Mouse (Mus musculus) adrenal gland, adult 18-20 months (tissue): ENCODE measurements around the gene Nol3. TPM values are rescaled to one million over a fixed set of nuclear protein-coding genes. Genes with fewer than 3 reads are reported as not detected.
"Not testable (repeated sequence)": the region's sequence is repeated elsewhere in the genome, so short reads cannot be mapped to it uniquely, and the experiment has no call there.

ENCODE experiments used
- DNase-seq, 2 experiments: peaks; one replicate each; pipeline ENCODE4 v3.0.0; 2021 to 2022; ENCODE audit warnings: low spot score in 2 of 2
- long read RNA-seq, 2 experiments: library from polyadenylated mRNA; stranded (forward); transcript quantifications; one replicate each; pipeline ENCODE4 v2.0.0; 2021
- total RNA-seq, 2 experiments: library from RNA; stranded (reverse); gene quantifications; 1 replicate in 1 of 2; 2 replicates in 1 of 2; pipeline ENCODE4 v1.2.3; 2021

Gene Nol3
- total RNA-seq, result 10 to 100 TPM in 1 of 2 experiments, 1 to 10 TPM in 1; 6.7 to 20.3 TPM
- long read RNA-seq, experiment 1, transcript Nol3-201 (4 exons, 3,176 nt), result major isoform, 8 of 11 reads
- long read RNA-seq, experiment 1, partial matches to known transcripts, result 2 of 11 reads
- long read RNA-seq, experiment 1, other reads (novel, unspliced or antisense), result 1 of 11 reads
- long read RNA-seq, experiment 2, transcript Nol3-201 (4 exons, 3,176 nt), result major isoform, 8 of 10 reads
- long read RNA-seq, experiment 2, partial matches to known transcripts, result 2 of 10 reads
- long read RNA-seq, experiment 2, other reads (novel, unspliced or antisense), result 0 of 10 reads

DNA sequence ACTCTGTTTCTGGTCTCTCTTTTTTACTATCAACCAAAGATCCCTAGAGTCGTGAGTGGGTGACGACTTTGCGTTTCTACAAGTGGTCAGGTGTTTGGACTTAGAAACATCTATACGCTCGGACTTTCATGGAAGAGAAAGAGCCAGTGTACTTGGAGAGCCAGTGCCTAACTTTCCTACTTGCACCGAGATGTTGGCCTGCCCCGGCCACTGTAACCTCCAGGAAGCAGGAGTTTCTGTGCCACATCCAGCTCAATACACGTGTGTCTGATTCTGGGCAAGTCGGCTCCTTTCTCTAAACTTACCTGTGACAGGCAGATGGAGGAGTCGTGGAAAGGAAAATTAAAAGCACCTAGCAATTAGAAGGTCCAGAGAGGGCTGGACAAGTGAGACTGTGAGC, at the start of gene Nol3:
Nol3 (plus strand) TSS at position 301 of the 400 bp plus-strand sequence.
- no peak for DNase-seq

- DNase-seq, result no peak
Measured at GRCm38 (mm10) chr8:105231503-105232320, 44.2 kb upstream of the Nol3 start.

DNA sequence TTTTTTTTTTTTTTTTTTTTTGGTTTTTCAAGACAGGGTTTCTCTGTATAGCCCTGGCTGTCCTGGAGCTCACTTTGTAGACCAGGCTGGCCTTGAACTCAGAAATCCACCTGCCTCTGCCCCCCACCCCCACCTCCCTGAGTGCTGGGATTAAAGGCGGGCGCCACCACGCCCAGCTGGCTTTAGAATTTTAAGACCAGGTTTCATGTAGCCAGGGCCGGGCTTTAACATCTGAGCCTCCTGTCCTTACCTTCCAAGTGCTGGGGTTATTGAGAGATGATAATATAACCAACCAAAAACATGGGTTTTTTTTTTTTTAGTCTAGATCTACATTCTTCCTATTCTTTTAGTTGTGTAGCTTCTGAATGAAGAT, 43.6 kb upstream of the Nol3 start:
- DNase-seq, result not testable (repeated sequence)

- no peak for DNase-seq
Measured at GRCm38 (mm10) chr8:105233126-105233935, 42.6 kb upstream of the Nol3 start.

DNA sequence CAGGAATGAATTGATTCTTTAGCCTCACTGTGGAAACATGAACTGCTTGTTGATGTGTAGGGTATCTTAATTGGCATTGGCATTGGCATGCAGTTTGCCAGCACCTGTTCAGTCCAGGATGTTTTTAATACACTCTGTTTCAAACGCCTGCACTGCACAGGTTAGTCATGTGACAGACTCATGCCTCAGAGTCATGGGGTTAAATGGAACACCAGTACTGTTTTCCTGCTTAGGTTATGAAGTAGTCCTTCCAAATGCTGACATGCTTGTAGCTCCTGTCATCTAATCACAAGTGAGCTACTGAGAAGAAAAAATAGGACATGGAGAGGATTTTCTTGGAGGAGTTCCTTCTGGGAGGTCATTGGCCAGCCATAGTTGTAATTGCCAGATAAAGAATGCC, 40.7 kb upstream of the Nol3 start:
- no peak for DNase-seq

- DNase-seq, result no peak
Measured at GRCm38 (mm10) chr8:105237442-105238142, 38.3 kb upstream of the Nol3 start.

DNA sequence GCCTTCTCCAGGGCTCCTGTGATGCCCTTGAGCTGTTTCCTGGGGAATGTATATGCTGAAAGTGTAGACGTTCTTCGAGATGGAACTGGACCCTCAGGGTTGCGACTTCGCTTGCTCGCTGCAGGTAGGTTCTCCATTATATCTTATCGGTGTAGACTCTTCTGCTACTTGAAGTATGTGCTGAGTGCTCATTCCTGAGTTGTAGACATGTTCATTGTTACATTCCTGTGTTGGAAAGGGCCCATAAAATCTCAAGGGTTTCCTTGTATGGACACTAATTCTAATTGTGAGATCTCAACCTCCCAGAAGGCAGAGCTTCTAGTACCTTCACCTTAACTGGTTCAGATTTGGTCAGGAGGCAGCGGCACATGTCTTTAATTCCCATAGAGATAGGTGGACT, 34.9 kb upstream of the Nol3 start:
- no peak for DNase-seq

DNA sequence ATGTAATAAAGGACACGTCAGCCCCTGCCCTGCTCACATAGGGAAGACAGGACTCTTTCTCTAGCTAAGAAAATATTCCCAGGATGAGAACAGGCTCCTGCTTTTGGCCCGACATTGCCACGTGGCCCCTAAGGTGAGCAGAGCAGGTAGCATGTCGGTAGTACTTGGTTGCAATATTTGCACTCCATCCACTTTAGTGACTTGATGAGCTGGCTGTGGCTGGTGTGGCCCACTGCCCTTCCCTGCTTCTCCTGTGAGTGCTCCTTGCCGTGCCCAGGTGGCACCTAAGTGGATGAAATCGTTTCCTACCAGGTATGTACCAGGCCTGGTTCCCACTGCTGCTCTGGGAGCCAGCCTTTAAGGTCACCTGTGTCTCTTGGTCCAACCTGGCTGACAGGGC, 24.0 kb upstream of the Nol3 start:
- no peak for DNase-seq

DNA sequence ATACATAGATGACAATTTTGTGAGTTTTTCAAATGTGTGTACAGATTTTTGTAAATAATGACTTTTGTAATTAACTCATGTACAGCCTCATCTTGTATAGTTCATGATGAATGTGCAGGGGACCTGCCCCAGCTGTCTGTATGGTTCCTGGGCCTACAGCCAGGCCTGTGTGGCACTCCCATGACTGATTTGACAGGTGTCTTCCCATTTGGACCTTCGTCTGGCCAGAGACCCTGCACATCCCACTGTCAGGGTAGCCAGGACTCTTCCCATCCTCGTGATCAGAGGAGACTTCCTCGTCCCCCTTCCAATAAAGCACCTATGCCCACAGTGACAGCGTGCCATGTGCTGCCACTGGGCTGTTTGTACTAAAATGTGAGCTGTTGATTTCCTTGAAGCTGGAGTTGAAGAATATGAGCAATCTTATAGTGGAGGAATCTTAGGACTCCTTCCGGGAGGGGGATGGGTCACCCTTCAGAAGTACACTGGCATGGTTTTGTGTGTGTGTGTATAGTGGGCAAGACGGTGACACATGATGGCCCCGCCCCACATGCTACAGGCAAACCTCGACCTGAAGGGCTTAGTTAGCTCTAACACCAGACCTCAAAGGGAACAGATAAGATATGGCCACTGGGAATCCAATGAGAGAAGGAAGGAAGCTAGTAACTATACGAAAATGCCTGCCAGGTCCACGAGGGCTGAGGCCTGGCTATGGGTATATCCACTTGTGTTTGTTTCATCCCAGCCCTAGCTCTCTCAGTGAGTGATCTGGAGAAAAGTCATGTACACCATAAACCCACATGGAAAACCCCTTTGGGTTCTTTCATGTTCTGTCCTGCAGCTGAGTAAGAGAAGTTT, 23.0 kb upstream of the Nol3 start:
- DNase-seq, result no peak

DNA sequence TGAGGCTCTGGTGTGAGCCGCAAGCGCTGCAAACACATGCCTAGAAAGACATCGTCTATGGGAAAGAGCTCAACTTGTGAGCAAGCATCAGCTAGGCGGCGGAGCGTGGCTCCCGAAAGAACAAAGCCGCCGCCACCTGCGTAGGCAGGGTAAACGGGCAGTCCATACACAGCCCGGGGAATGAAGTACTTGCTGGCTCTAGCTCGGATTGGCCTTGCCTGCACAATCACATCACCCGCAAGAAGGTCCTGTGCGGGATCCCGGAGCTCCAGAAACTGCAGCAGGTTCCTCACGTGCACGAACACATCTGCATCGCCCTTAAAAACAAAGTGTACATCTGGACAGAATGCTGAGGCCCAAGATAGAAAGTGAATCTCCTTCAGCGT, 22.2 kb upstream of the Nol3 start:
- no peak for DNase-seq

DNA sequence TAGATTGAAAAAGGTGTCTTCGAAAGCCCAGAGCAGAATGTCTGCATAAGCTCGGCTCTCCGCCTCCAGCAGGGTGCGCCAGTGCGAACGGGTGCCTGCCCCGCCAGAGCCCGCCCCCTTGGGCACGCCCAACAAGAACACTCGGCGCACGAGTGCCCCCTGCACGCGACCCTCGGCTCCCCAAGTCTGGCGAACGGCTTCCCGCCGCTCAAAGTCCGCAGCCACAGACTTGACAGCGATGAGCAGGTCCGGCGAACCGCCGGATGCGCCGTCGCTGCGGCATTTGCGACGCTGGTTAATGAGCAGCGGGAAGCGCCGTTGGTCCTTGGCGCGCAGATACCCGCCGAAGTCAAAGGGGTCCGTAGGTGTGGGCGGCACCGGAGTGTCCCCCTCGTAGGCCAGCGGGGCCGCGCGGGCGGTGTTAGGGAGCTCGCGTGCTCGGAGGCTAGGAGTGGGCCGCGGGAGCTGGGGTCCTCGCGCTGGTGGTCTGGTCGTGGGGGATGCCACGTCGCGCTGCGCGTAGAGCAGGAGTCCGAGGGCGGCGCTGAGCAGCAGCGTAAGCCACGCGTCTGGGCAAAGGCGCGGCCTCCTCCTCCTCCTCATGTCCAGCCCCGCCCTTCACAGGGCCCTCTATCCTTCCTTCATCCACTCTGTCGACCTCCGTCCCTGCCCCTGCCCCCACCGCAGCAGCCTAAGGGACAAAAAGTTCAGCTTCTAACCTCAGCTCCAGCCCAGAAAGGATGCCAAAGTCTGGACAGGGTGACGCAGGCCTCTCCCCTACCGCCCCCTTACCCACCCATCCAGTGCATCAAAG, 21.6 kb upstream of the Nol3 start:
- peak; percentile 86 to 92 for DNase-seq

DNA sequence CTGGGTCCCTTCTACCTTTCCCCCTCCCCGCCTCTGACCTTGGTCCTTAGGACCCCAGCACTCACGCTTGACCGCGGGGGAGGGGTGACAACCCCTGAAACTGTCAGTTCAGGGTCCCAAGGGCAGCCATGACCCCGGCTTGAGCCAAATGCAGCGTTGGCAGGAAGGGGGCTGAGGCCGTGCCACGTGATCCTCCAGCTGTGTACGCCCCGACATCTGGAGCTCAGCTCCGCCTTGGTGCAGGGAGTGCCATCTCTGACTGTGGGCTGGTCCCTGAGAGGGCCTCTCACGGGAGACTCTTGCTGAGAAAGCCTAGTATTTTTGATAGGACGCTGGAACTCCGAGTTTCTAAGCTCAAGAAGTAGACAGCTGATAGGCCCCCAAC, 21.0 kb upstream of the Nol3 start, which contains the start of gene B3gnt9:
B3gnt9 (minus strand) TSS at position 188 of the 385 bp plus-strand sequence.
- DNase-seq, result peak in 1 of 2 experiments; percentile 42

DNA sequence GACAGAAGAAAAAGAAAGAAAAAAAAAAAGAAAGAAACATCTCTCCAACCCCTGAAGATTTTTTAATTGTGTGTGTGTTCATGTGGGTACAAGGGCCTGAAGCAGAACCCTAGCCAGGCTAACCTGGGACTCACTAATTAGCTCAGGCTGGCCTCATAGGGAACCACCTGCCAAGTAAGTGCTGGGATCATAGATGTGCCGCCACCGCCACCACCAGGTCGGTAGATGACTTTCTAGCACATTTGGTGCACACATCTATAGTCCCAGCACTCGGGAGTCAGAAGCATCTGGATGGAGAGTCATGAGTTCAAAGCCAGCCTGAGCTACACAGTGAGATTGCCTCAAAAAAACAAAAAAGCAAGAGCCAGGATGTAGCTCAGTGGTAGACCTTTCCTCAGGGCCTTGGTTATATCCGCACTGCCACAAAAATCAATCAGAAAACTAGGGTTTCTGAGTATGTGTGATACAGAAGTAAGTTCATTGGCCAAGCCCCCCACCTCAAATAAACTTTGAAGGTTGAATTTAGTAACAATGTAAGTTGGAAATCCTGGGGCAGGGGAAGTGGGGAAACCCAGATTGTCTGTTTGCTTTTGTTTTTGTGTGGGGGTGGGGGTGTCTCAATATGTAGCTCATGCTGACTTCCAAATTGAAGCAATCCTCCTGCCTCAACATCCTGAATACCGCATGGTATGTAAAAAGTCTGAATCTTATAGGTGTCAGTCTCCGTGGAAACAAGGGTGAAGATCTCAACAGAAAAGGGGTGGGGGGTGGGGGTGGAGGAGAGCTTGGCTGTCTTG, 18.4 kb upstream of the Nol3 start:
- DNase-seq, result no peak

- DNase-seq, result no peak
Measured at GRCm38 (mm10) chr8:105258911-105259720, 16.8 kb upstream of the Nol3 start.

DNA sequence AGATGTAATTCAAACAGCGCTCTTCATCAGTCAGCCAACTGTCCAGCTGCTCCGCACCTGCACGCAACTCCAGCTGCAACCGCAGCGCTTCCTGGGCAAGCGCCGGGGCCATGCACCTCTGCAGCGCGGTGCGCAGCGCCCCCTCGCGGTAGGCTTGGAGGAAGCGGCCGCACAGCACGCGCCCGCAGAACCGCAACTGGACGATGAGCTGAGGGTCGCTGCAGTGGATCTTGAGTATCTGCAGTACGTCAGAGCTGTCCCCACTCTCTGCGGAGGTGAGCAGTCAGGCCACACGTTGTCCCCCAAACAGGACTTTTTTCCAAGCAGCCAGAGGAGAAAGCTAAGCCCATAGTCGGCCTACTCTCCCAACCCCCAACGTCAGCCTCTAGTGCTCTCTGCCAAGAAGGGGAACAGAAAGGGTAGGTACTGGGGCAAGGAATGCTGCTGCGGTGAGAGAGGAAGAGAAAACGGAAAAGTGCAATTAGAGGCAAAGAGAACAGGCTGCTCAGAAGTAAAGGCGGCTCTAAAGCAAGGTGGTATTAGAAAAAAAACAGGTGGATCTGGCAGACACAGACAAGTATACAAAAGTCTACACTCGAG, 16.1 kb upstream of the Nol3 start:
- peak; percentile 73 to 84 for DNase-seq

- DNase-seq, result no peak
Measured at GRCm38 (mm10) chr8:105260371-105261099, 15.4 kb upstream of the Nol3 start.
